Mouse (Mus musculus): ENCODE data around the gene Zfp11. TPM values are rescaled to one million over a fixed set of nuclear protein-coding genes. Genes with fewer than 3 reads are reported as not detected.
"Not testable (repeated sequence)": the region's sequence is repeated elsewhere in the genome, so short reads cannot be mapped to it uniquely, and the experiment has no call there.

Zfp11 gene
- total and polyA plus RNA-seq, 2 experiments from 2014 or later = 4.7 to 5.1 TPM

DNA sequence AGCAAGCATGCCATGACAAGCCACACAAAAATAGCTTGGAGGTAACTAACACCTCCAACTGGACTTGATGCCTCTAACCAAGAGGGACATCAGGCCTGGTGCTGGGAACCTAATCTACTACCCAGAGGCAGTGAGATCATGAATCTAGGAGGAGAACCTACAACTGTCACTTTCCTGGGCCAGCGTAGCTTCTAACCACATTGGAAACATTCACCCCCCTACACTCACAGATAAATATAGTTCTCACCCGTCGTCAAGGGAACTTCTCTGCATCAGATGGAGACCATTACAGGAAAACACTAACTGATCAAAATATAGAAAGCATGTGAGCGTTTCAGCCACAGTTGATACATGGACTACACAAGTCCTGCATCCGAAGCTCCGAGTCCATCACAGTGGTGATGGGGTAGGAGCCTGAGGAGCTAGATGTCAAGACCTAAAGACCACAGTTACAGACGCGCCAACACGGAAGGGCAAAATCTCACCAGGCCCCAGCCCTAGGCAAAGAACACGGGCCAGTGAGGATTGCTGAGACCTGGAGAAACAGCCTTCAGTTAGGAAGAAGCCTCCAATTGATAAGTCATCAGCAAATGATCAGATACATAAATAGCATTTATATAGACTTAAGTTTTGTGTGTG is 3.5 kb downstream of the Zfp11 start:
- ATAC-seq (ENCODE audit: low FRiP score) = no peak
- 98% methylated on average over 10 of the region's 10 CpGs for WGBS
- no peak for DNase-seq (ENCODE audit: low spot score)
- no peak overlapping the region for H3K9ac ChIP-seq (replicated peaks; ENCODE audit: low read length, poor library complexity, severe bottlenecking)
- H3K36me3 ChIP-seq (ENCODE audit: insufficient read depth, low read length) = 0 out of 2 replicates have a peak, but pooled peaks cover 1% of the 10 kb centered on the region
- H3K27me3 ChIP-seq (ENCODE audit: insufficient read depth, low read length) = no peaks in the 10 kb centered on the region
- H3K4me3 ChIP-seq (ENCODE audit: low read depth, low read length) = no peak overlapping the region
- H3K4me1 ChIP-seq (ENCODE audit: insufficient read depth, low read length) = 0 out of 2 replicates have a peak, but pooled peaks cover 6% of the 10 kb centered on the region
- H3K9me3 ChIP-seq (ENCODE audit: low read length) = no peaks in the 10 kb centered on the region
- H3K4me2 ChIP-seq (ENCODE audit: low read depth, low read length, poor library complexity, severe bottlenecking) = no peak overlapping the region
- no peak overlapping the region for H3K27ac ChIP-seq (ENCODE audit: low read depth, low read length)
- no peak for TF ChIP-seq CTCF (IDR thresholded peaks at IDR 0.05)

DNA sequence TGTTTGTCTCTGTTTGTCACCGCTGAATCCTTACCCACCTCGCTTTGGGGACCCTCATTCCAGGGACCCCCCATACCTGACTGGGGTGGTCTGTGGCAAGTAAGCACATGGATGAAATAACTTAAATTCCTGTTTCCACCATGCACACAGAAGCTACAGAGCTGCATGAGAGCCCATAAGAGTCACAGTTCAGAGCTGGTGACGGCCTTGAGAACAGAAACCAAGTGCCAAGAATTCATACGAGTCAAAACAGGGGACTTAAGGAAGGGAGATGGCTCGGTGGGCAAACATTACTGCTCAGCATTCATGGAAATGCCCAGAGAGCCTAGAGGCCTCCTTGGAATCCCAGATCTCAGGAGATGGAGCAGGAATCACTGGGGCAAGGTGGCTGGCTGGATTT is 5.8 kb downstream of the Zfp11 start:
- WGBS = 89% methylated on average over 5 of the region's 5 CpGs
- H3K4me1 ChIP-seq (ENCODE audit: insufficient read depth, low read length) = 0 out of 2 replicates have a peak, but pooled peaks cover 5% of the 10 kb centered on the region
- no peak overlapping the region for H3K9ac ChIP-seq (replicated peaks; ENCODE audit: low read length, poor library complexity, severe bottlenecking)
- H3K27me3 ChIP-seq (ENCODE audit: insufficient read depth, low read length) = no peaks in the 10 kb centered on the region
- no peak for ATAC-seq (ENCODE audit: low FRiP score)
- peaks cover 18% of the 10 kb centered on the region; the same call in 1 of the 2 replicates for H3K36me3 ChIP-seq (ENCODE audit: insufficient read depth, low read length)
- no peak for TF ChIP-seq CTCF (IDR thresholded peaks at IDR 0.05)
- H3K9me3 ChIP-seq (ENCODE audit: low read length) = no peaks in the 10 kb centered on the region
- no peak overlapping the region for H3K27ac ChIP-seq (ENCODE audit: low read depth, low read length)
- H3K4me3 ChIP-seq (ENCODE audit: low read depth, low read length) = no peak overlapping the region
- H3K4me2 ChIP-seq (ENCODE audit: low read depth, low read length, poor library complexity, severe bottlenecking) = no peak overlapping the region
- no peak for DNase-seq (ENCODE audit: low spot score)

DNA sequence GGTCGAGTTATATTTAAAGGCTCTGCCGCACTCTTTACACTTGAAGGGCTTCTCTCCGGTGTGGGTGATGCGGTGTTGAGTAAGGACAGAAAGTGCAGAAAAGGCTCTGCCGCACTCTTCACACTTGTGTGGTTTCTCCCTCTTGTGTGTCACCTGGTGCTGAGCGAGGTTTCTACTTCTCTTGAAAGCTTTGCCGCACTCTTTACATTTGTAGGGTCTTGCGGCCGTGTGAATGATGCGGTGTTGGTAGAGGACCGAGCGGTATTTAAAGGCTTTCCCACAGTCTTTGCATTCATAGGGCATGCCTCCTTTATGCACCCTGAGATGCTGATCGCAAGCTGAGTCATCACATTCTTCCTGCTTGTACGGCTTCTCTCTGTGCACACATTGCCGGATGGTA is 12.0 kb downstream of the Zfp11 start:
- WGBS = 93% methylated on average over 15 of the region's 15 CpGs

DNA sequence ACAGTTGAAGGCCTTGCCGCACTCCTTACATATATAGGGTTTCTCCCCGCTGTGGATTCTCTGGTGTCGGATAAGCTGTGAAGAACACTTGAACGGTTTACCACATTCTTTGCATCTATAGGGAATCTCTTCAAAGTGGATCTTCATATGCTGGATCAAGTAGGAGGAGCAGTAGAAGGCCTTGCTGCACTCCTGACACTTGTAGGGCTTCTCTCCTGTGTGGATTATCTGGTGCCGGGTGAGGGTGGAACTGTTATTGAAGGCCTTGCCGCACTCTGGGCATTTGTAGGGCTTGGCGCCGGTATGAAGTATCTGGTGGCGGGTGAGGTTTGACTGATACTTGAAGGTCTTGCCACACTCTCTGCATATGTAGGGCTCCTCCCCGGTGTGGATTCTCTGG is 12.9 kb downstream of the Zfp11 start:
- H3K27me3 ChIP-seq (ENCODE audit: insufficient read depth, low read length) = no peaks in the 10 kb centered on the region
- peaks cover 52% of the 10 kb centered on the region for H3K36me3 ChIP-seq (ENCODE audit: insufficient read depth, low read length)
- H3K27ac ChIP-seq (ENCODE audit: low read depth, low read length) = no peak overlapping the region
- ATAC-seq (ENCODE audit: low FRiP score) = no peak
- H3K9me3 ChIP-seq (ENCODE audit: low read length) = no peaks in the 10 kb centered on the region
- 98% methylated on average over 10 of the region's 10 CpGs for WGBS
- H3K4me3 ChIP-seq (ENCODE audit: low read depth, low read length) = no peak overlapping the region
- no peak overlapping the region for H3K4me2 ChIP-seq (ENCODE audit: low read depth, low read length, poor library complexity, severe bottlenecking)
- DNase-seq (ENCODE audit: low spot score) = no peak
- no peaks in the 10 kb centered on the region for H3K4me1 ChIP-seq (ENCODE audit: insufficient read depth, low read length)
- no peak for TF ChIP-seq CTCF (IDR thresholded peaks at IDR 0.05)
- no peak overlapping the region for H3K9ac ChIP-seq (replicated peaks; ENCODE audit: low read length, poor library complexity, severe bottlenecking)

More for the DNA sequence above, 12.0 kb downstream of the Zfp11 start:
- ATAC-seq (ENCODE audit: low FRiP score) (no peak), DNase-seq (ENCODE audit: low spot score) (no peak)
- Histone ChIP-seq H3K36me3 (ENCODE audit: insufficient read depth, low read length) (peaks cover 52% of the 10 kb centered on the region), H3K9me3 (ENCODE audit: low read length) (no peaks in the 10 kb centered on the region), H3K9ac (replicated peaks; ENCODE audit: low read length, poor library complexity, severe bottlenecking) (no peak overlapping the region), H3K4me1 (ENCODE audit: insufficient read depth, low read length) (no peaks in the 10 kb centered on the region), H3K27me3 (ENCODE audit: insufficient read depth, low read length) (no peaks in the 10 kb centered on the region), H3K4me2 (ENCODE audit: low read depth, low read length, poor library complexity, severe bottlenecking) (no peak overlapping the region), H3K27ac (ENCODE audit: low read depth, low read length) (no peak overlapping the region), H3K4me3 (ENCODE audit: low read depth, low read length) (no peak overlapping the region)
- TF ChIP-seq CTCF (IDR thresholded peaks at IDR 0.05) = no peak

DNA sequence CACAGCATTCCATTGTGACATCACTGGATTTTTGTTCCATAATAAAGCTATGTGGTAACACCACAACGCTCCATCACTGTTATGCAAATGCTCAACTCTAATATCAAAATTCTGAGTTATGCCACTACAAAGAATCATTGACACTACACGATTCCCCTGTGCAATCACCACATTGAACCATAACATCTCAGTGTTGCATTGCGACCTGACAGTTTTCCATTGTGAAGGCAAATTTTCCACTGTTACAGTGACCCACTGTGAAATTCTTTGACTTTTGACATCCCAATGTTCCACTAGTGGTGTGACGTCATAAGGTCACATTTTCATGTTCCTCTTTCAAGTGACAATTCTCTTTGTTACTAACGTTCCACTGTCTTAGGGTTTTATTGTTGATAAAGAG is 19.0 kb downstream of the Zfp11 start:
- no peak overlapping the region for H3K27ac ChIP-seq (ENCODE audit: low read depth, low read length)
- no peaks in the 10 kb centered on the region for H3K4me1 ChIP-seq (ENCODE audit: insufficient read depth, low read length)
- H3K9ac ChIP-seq (replicated peaks; ENCODE audit: low read length, poor library complexity, severe bottlenecking) = no peak overlapping the region
- WGBS = 88% methylated on average over 5 of the region's 5 CpGs
- DNase-seq (ENCODE audit: low spot score) = no peak
- no peak overlapping the region for H3K4me2 ChIP-seq (ENCODE audit: low read depth, low read length, poor library complexity, severe bottlenecking)
- H3K27me3 ChIP-seq (ENCODE audit: insufficient read depth, low read length) = no peaks in the 10 kb centered on the region
- no peak for TF ChIP-seq CTCF (IDR thresholded peaks at IDR 0.05)
- no peak for ATAC-seq (ENCODE audit: low FRiP score)
- H3K4me3 ChIP-seq (ENCODE audit: low read depth, low read length) = no peak overlapping the region
- 0 out of 2 replicates have a peak, but pooled peaks cover 4% of the 10 kb centered on the region for H3K36me3 ChIP-seq (ENCODE audit: insufficient read depth, low read length)
- no peaks in the 10 kb centered on the region for H3K9me3 ChIP-seq (ENCODE audit: low read length)

DNA sequence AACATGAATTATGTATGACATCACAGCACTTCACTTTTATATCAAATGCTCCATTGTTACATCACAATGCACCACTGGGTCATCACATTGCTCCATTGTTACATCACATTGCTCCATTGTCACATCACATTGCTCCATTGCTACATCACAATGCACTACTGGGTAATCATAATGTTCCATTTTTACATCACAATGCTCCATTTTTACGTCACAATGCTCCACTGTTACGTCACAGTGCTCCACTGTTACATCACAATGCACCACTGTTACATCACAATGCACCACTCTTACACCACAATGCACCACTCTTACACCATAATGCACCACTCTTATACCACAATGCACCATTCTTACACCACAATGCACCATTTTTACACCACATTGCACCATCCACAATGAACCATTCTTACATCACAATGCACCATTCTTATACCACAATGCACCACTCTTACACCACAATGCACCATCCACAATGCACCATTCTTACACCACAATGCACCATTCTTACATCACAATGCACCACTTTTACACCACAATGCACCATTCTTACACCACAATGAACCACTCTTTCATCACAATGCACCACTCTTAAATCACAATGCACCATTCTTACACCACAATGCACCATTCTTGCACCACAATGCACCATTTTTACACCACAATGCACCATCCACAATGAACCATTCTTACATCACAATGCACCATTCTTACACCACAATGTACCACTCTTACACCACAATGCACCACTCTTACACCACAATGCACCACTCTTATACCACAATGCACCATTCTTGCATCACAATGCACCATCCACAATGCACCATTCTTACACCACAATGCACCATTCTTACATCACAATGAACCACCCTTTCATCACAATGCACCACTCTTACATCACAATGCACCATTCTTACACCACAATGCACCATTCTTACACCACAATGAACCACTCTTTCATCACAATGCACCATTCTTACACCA is 37.3 kb downstream of the Zfp11 start:
- not testable (repeated sequence) for H3K27ac ChIP-seq (ENCODE audit: low read depth, low read length); H3K27me3 ChIP-seq (ENCODE audit: insufficient read depth, low read length); H3K9me3 ChIP-seq (ENCODE audit: low read length); H3K4me3 ChIP-seq (ENCODE audit: low read depth, low read length); H3K4me2 ChIP-seq (ENCODE audit: low read depth, low read length, poor library complexity, severe bottlenecking); DNase-seq (ENCODE audit: low spot score); H3K4me1 ChIP-seq (ENCODE audit: insufficient read depth, low read length); H3K9ac ChIP-seq (replicated peaks; ENCODE audit: low read length, poor library complexity, severe bottlenecking); ATAC-seq (ENCODE audit: low FRiP score); H3K36me3 ChIP-seq (ENCODE audit: insufficient read depth, low read length)
- WGBS = 79% methylated on average over 2 of the region's 2 CpGs

DNA sequence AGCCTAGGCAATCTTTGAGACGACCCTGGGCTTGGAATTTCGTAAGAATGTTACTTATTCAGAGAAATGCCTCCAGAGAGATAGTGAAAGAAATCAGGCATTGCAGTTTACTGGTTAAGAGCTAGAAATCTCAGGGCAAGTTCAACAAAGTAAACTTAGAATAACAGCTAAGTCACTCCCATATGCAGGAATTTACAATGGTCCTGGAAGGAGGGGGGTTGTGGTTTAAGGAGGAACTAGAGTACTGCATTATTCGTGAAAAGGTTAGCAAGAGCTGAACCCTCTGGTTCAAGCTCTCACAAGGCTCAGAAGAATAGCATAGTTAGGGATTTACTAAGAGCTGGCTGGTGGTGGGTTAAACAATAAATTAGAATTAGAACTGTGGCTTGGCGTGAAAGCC is 43.3 kb downstream of the Zfp11 start:
- H3K9ac ChIP-seq (replicated peaks; ENCODE audit: low read length, poor library complexity, severe bottlenecking); DNase-seq (ENCODE audit: low spot score); H3K27me3 ChIP-seq (ENCODE audit: insufficient read depth, low read length); H3K27ac ChIP-seq (ENCODE audit: low read depth, low read length); H3K4me3 ChIP-seq (ENCODE audit: low read depth, low read length); H3K9me3 ChIP-seq (ENCODE audit: low read length); H3K36me3 ChIP-seq (ENCODE audit: insufficient read depth, low read length); H3K4me1 ChIP-seq (ENCODE audit: insufficient read depth, low read length); ATAC-seq (ENCODE audit: low FRiP score); H3K4me2 ChIP-seq (ENCODE audit: low read depth, low read length, poor library complexity, severe bottlenecking): not testable (repeated sequence)
- 78% methylated on average over 4 of the region's 4 CpGs for WGBS

All from midbrain, postnatal 0 days (tissue).